Mouse (Mus musculus) heart, embryonic 14.5 days (tissue): ENCODE results near the gene Pex3. TPM values are rescaled to one million over a fixed set of nuclear protein-coding genes. Genes with fewer than 3 reads are reported as not detected.
"Not testable (repeated sequence)": the region's sequence is repeated elsewhere in the genome, so short reads cannot be mapped to it uniquely, and the experiment has no call there.

Experiments used
- ATAC-seq: fragments of 200-750 bp; cut with Nextera tagmentation; 2 replicates; pipeline ENCODE4 v1.8.0; 2017; ENCODE audit warnings: low read depth, moderate TSS enrichment; ENCODE audit not compliant: insufficient number of reproducible peaks, insufficient read depth, low FRiP score
- H3K27ac ChIP-seq, 2 experiments: fragments of 200-500 bp in 1 of 2; fragments of 300-500 bp in 1 of 2; sonication (generic) in 1 of 2; replicated peaks in 1 of 2; 2 replicates each; pipeline ENCODE4 v1.5.1; 2012 to 2014; ENCODE audit warnings: low read depth in 2 of 2, low read length in 2 of 2, control low read depth in 1 of 2, mild to moderate bottlenecking in 1 of 2, mixed read lengths in 1 of 2; ENCODE audit not compliant: control insufficient read depth in 1 of 2, insufficient read depth in 1 of 2
- H3K27me3 ChIP-seq: fragments of 300-500 bp; sonication (generic); 2 replicates; pipeline ENCODE4 v1.6.1; 2014; ENCODE audit warnings: mild to moderate bottlenecking, low read length, control low read depth; ENCODE audit not compliant: control insufficient read depth, insufficient read depth
- H3K36me3 ChIP-seq: fragments of 300-500 bp; sonication (generic); 2 replicates; pipeline ENCODE4 v1.6.1; 2014; ENCODE audit warnings: mild to moderate bottlenecking, control low read depth, low read length, mixed read lengths; ENCODE audit not compliant: control insufficient read depth, insufficient read depth
- H3K4me1 ChIP-seq, 2 experiments: fragments of 200-500 bp in 1 of 2; fragments of 300-500 bp in 1 of 2; sonication (generic) in 1 of 2; 2 replicates each; pipeline ENCODE4 v1.6.1; 2012 to 2014; ENCODE audit warnings: low read length in 2 of 2, control low read depth in 1 of 2, mixed read lengths in 1 of 2; ENCODE audit not compliant: control insufficient read depth in 2 of 2, insufficient read depth in 2 of 2
- H3K4me2 ChIP-seq: fragments of 300-500 bp; sonication (generic); 2 replicates; pipeline ENCODE4 v1.6.1; 2014; ENCODE audit warnings: mild to moderate bottlenecking, low read length
- H3K4me3 ChIP-seq, 2 experiments: fragments of 200-500 bp in 1 of 2; fragments of 300-500 bp in 1 of 2; sonication (generic) in 1 of 2; 2 replicates each; pipeline ENCODE4 v1.5.1; 2012 to 2014; ENCODE audit warnings: low read length in 2 of 2, mild to moderate bottlenecking in 2 of 2, control low read depth in 1 of 2, low read depth in 1 of 2, moderate library complexity in 1 of 2; ENCODE audit not compliant: control insufficient read depth in 1 of 2, insufficient read depth in 1 of 2
- H3K9ac ChIP-seq: fragments of 300-500 bp; sonication (generic); 2 replicates; pipeline ENCODE4 v1.6.1; 2014; ENCODE audit warnings: mild to moderate bottlenecking, low read length
- H3K9me3 ChIP-seq: fragments of 300-500 bp; sonication (generic); 2 replicates; pipeline ENCODE4 v1.6.1; 2016; ENCODE audit warnings: low read length, control low read depth; ENCODE audit not compliant: control insufficient read depth
- WGBS: fragments of 180-500 bp; shearing (Covaris S2); extraction: QIAGEN DNeasy Blood & Tissue Kit; methylation state at CpG from one replicate; pipeline ENCODE4 v1.1.7; 2014; 5-methylcytosine and 5-hydroxymethylcytosine counted together
- polyA plus RNA-seq: library from polyadenylated mRNA; unstranded; fragments of >200 nt; fragmentation: Nextera tagmentation; extraction: Ambion mirVana; gene quantifications from 2 replicates; pipeline ENCODE4 v1.2.1, GENCODE M21; 2014

Gene Pex3
- polyA plus RNA-seq, 1 experiment from 2014 or later, result 28.2 TPM

DNA sequence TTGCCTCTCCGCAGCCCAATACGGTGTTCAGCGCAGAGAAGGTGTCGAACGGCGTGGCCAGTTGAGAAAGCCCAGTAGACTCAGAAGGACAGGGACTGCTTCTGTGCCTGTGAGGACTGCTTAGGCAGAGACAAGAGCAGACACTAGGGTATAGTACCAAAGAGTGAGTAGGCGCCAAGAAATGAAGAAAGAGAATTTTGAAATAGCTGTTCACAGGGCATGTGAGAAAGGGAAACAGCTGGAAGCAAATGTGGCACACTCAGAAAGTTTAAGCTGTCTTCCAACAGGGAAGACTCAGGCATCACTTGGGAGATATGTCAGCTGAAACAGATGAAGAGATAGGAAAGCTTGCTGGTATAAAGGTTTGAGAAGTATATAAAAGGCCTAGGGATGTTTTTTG lies 16.2 kb downstream of the Pex3 start:
- no peaks in the 10 kb centered on the region for H3K9me3 ChIP-seq
- H3K9ac ChIP-seq, result no peak overlapping the region
- 95% methylated on average over 7 of the region's 7 CpGs for WGBS
- H3K4me1 ChIP-seq, result peaks cover 0 to 9% of the 10 kb centered on the region in 2 experiments; a peak in 2 of 4 replicates
- no peak overlapping the region for H3K4me3 ChIP-seq
- ATAC-seq, result no peak
- no peaks in the 10 kb centered on the region for H3K27me3 ChIP-seq
- peaks cover 47% of the 10 kb centered on the region for H3K36me3 ChIP-seq
- no peak overlapping the region for H3K4me2 ChIP-seq
- no peak overlapping the region for H3K27ac ChIP-seq

DNA sequence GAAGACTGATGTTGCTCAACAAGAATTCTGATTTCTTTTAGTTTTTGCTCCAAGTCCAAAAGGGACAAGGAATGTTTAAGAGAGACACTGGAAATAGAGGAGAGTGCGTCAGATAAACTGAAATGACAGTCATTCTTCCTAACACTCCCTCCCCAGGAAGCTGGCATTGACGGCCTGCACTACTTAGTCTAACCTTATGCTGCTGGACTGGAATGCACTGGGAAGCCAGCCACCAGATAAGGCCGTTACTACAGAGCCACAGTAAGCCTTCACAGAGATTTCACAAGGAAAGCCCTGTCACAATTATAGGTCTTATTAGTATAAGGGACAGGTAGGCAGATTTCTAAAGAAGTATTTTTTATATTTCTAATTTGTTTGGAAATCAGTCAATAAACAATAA lies 18.2 kb downstream of the Pex3 start:
- WGBS, result 9% methylated on average over 3 of the region's 3 CpGs
- ATAC-seq, result peak; percentile 81; the same call in 1 of the 2 replicates
- H3K27me3 ChIP-seq, result no peaks in the 10 kb centered on the region

DNA sequence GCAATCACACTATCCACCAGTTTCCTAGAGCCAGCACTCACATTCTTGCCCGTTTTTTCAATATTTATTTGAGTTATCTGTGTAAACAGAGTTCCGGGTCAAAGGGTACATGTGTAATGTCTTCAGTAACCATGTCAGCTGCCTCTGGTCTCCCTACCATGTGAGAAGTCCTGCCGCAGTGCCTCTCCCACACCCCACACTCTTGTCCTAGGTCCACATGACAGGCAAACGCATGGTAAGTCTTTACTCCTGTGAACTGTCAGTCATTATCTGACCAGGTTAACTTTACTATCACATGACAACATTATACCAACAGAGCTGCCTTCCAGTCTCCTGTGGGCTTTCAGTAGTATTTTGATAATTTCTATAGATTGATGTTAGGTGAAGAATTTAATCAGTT lies 24.8 kb downstream of the Pex3 start:
- WGBS, result 86% methylated on average over 4 of the region's 4 CpGs
- H3K36me3 ChIP-seq, result peaks cover 64% of the 10 kb centered on the region
- H3K9ac ChIP-seq, result no peak overlapping the region

More for the DNA sequence above, 18.2 kb downstream of the Pex3 start:
- no peaks in the 10 kb centered on the region for H3K9me3 ChIP-seq
- peak overlapping the region in 1 of 2 experiments; percentile 39; a peak in 2 of 4 replicates for H3K27ac ChIP-seq
- no peak overlapping the region for H3K9ac ChIP-seq
- peaks cover 0 to 9% of the 10 kb centered on the region in 2 experiments; a peak in 2 of 4 replicates for H3K4me1 ChIP-seq
- no peak overlapping the region for H3K4me3 ChIP-seq
- H3K4me2 ChIP-seq, result no peak overlapping the region
- H3K36me3 ChIP-seq, result peaks cover 51% of the 10 kb centered on the region

DNA sequence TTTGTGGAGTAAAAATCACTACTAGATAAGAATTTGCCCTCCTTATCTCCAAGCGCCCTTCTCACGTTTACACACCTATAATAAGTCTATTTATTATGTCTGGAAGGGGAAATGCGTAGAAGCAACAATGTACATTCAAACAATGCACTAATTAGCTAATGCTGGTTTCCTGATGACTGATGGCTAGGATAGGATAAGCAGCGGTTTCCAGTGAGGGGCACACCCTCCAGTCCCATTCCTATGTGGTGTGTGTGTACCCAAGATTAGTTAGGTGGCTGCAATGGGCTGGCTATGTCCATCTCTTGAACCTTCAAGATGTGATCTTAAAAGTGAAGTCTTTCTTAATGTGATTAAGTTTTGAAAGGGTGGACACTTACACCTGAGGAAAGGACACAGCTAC lies 31.1 kb downstream of the Pex3 start:
- no peak for ATAC-seq

More for the DNA sequence above, 24.8 kb downstream of the Pex3 start:
- H3K27me3 ChIP-seq, result no peaks in the 10 kb centered on the region
- no peak for ATAC-seq
- no peaks in the 10 kb centered on the region for H3K4me1 ChIP-seq
- H3K4me3 ChIP-seq, result no peak overlapping the region
- no peaks in the 10 kb centered on the region for H3K9me3 ChIP-seq
- H3K4me2 ChIP-seq, result no peak overlapping the region
- no peak overlapping the region for H3K27ac ChIP-seq

DNA sequence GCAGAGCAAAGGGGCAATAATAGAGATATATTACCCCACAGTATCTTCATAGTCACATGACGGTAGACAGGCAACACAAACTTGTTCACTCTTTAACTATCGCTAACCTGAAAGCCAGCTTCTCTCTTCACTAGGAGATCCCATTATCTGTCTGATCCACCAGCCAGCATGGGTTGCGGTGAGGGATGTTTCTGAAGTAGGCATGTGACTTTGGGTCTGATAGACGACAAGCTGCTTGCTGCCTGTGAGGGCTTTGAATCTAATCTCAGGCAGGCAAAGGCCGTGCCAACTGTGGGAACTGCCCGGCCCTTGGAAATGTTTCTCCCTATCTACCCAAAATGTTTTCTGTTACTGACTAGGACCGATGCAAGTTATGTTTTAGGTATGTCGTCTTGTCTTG lies 50.6 kb downstream of the Pex3 start:
- 30% methylated on average over 8 of the region's 8 CpGs for WGBS

More for the DNA sequence above, 31.1 kb downstream of the Pex3 start:
- Histone ChIP-seq H3K36me3 (peaks cover 16% of the 10 kb centered on the region; the same call in 1 of the 2 replicates), H3K4me1 (no peaks in the 10 kb centered on the region), H3K9me3 (no peaks in the 10 kb centered on the region), H3K9ac (no peak overlapping the region), H3K27ac (no peak overlapping the region), H3K4me3 (no peak overlapping the region), H3K27me3 (no peaks in the 10 kb centered on the region), H3K4me2 (no peak overlapping the region)
- 80% methylated on average over 4 of the region's 4 CpGs for WGBS

DNA sequence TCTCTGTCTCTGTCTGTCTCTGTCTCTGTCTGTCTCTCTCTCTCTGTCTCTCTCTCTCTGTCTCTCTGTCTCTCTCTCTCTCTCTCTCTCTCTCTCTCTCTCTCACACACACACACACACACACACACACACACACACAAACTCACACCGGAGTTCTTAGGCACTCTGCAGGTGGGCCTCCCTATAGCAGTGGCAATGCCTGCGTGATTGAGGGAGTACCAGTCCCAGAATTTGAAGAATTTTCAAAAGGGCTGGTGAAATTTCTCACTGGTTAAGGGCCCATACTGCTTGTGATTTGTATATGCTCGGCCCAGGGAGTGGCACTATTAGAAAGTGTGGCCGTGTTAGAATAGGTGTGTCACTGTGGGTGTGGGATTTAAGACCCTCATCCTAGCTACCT lies 51.4 kb downstream of the Pex3 start:
- H3K4me3 ChIP-seq, result peak overlapping the region; percentile 64 to 82
- not testable (repeated sequence) for H3K27me3 ChIP-seq, H3K9me3 ChIP-seq, ATAC-seq
- H3K4me2 ChIP-seq, result peak overlapping the region; percentile 89
- H3K36me3 ChIP-seq, result peaks cover 30% of the 10 kb centered on the region
- 52% methylated on average over 4 of the region's 4 CpGs for WGBS
- H3K27ac ChIP-seq, result peak overlapping the region in 1 of 2 experiments; percentile 15; a peak in 1 of 4 replicates
- peak overlapping the region; percentile 76 for H3K9ac ChIP-seq
- peaks cover 11 to 25% of the 10 kb centered on the region in 2 experiments for H3K4me1 ChIP-seq

More for the DNA sequence above, 50.6 kb downstream of the Pex3 start:
- Histone ChIP-seq H3K27me3 (no peaks in the 10 kb centered on the region), H3K4me1 (peaks cover 6 to 18% of the 10 kb centered on the region in 2 experiments), H3K27ac (peak overlapping the region; percentile 30 to 61; a peak in 2 of 4 replicates), H3K9me3 (no peaks in the 10 kb centered on the region), H3K4me3 (no peak overlapping the region; a peak in 2 of 4 replicates), H3K4me2 (peak overlapping the region; percentile 89), H3K36me3 (peaks cover 34% of the 10 kb centered on the region), H3K9ac (no peak overlapping the region)
- no peak for ATAC-seq

DNA sequence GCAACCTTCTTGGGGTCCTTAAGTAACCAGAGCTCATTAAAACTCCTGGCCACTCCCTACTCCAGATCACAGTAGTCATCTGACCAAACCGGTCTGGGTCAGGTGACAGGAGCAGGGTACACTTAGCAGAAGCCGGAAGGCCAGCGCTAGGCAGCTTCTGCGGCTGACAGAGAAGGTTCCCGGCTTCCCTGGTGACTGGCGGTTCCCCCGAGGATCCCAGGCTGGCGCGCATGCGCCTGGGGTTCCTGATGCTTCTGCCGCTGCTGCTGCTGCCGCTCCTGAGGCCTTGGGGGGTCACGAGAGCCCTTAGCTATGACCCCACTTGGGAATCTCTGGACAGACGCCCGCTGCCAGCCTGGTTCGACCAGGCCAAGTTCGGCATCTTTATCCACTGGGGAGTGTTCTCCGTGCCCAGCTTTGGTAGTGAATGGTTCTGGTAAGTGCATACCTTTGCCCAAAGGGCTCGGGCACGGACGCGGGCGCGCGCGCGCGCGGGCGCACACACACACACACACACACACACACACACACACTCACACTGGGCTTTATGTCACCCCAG lies 51.9 kb downstream of the Pex3 start:
- Histone ChIP-seq H3K36me3 (peaks cover 25% of the 10 kb centered on the region), H3K9me3 (no peaks in the 10 kb centered on the region), H3K27me3 (no peaks in the 10 kb centered on the region), H3K4me2 (peak overlapping the region; percentile 89), H3K9ac (peak overlapping the region; percentile 76), H3K27ac (peak overlapping the region; percentile 15 to 32), H3K4me1 (peaks cover 15 to 29% of the 10 kb centered on the region in 2 experiments), H3K4me3 (peak overlapping the region; percentile 64 to 82)
- 0% methylated on average over 21 of the region's 30 CpGs for WGBS
- ATAC-seq, result peak; percentile 74
